Mouse (Mus musculus) spleen, adult 2 months (tissue): ENCODE data around the gene Gm10282.

ENCODE experiments used
- CTCF ChIP-seq: fragments of 200-500 bp; IDR thresholded peaks from 2 replicates; pipeline ENCODE4 v1.5.1; 2011; ENCODE audit warnings: mild to moderate bottlenecking, inconsistent platforms; ENCODE audit not compliant: insufficient read depth, insufficient read length, insufficient replicate concordance; ENCODE audit errors: extremely low read depth
- POLR2A ChIP-seq: fragments of 200-500 bp; IDR thresholded peaks from 2 replicates; pipeline ENCODE4 v1.6.1; 2011; ENCODE audit warnings: low read depth, low read length, inconsistent platforms

DNA sequence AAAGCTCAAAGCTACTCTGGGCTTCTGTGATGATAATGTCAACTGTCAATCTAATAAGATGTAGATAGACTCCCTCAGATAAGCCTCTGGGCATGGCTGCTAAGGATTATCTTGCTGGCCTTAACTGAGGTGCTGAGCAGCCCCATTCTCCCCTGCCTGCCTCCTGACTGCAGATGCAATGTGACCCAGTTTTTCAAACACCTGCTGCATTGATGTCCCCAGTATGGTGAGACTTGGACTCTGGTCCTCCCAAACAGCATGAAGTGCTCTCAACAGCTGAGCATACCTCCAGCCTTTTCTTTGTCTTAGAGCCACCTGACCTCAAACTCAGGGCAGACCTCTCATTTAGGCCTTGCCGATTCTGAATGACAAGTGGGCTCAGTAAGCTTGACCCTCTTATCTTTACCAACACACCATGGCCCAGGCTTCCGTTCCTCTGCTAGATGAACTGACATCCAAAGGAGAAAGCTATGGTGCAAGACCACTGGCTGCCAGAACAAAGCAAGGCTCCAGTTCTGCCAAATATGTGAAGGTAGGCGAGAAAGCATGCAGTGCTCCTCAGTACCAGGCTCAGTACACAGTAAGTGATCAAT lies 8.0 kb upstream of the Gm10282 start:
- TF ChIP-seq POLR2A (no peak), CTCF (no peak)
